Mouse (Mus musculus): ENCODE data around the gene Rab34.

The Rab34 gene

DNA sequence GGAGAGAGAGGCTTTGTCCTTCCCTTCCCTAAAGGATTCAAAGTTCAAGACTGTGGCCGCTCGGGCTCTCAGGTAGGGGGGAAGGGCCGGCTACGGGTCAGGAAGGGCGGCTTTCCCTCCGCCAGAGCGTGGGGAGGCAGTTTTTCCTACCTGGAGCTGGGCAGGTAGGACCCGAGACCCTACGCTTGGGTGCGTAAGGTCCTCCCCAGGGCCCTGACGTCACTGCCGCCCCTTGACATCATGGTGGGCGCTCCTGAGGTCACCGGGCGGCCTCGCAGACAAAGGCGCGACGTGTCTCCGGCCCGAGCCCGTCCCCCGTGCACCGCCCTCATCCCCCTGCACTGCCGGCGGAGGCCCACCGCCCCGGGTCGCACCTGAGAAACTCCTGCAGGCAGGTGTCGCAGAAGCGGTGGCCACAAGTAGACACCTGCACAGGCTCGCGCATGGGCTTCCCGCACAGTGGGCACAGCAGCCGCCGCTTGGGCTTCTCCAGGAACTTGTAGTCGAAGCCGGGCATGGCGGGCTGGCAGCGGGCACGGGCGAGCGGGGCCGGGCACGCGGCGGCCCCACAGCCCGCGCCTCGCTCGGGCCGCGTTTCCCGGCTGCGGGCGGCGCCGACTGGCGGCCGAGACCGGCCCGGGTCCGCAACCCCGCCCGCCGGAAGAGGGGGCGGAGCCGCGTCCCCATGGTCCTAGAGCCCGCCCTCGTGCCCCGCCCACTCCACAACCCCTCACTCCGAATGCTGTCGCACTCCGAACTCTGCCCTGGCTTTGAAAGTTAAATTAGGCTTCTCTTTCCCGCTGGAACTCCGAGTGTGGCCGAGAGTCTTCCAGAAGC is 23.1 kb upstream of the Rab34 start, which contains the start of gene Traf4:
Gene Traf4 (minus strand): TSS at position 666 of the 837 bp plus-strand sequence.
- peak; percentile 74 for DNase-seq (ENCODE audit: extremely low read depth, insufficient read length, low spot score)

DNA sequence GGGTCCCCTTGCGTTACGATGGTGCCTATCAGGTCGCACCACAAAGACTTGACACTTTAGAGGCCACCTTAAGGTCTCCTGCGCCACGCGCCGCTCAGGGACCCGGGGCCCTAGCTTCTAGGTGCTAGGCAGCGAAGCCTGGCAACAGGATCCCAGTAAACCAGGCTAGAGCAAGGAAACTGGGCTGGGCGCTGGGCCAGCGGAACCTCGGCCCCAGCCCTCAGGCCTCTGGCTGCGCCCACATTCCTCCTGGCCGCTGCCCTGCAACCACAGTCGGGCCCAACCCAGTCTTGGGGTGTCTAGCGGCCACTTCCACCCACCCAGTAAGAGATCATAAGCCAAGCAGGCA is 22.5 kb upstream of the Rab34 start:
- peak; percentile 93 for DNase-seq (ENCODE audit: extremely low read depth, insufficient read length, low spot score)

DNA sequence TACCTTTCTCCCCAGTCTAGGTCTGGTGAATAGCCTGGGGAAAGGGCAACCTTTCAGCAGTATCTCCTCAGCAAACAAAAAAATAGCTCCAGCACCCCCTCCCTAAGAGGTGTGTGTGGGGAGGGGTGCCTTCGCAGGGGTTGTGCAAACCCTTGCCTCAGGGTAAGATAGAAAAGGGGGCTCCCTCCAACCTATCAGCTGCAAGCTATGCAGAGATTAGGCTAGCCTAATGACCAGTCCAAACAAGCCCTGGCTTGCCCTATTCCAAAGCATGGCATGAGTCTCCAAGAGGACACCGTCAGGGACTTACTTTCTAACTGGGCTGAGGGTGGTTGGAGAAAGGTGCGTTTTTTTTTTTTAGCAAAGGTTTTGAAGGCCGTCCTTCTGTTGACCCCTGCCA is 22.1 kb upstream of the Rab34 start:
- DNase-seq (ENCODE audit: extremely low read depth, insufficient read length, low spot score), result no peak

DNA sequence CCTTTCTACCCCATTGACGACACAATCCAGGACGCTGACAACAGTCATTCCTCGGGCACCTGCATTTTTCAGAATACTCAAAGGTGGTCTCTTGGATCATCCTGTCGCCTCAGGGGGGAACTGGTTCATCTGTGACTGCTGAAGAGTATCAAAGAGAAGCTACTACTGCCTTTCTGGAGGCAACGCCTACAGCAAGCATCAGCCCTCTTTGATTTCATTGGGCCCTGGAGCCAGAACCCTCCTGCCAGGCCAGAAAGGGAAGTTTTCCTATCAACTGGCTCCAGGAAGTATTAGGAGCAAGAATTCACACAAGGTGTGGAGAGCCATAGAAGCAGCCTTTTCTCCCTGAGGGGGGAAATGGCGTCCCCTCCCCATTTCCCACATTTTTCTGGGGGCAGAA is 21.6 kb upstream of the Rab34 start:
- no peak for DNase-seq (ENCODE audit: extremely low read depth, insufficient read length, low spot score)

DNA sequence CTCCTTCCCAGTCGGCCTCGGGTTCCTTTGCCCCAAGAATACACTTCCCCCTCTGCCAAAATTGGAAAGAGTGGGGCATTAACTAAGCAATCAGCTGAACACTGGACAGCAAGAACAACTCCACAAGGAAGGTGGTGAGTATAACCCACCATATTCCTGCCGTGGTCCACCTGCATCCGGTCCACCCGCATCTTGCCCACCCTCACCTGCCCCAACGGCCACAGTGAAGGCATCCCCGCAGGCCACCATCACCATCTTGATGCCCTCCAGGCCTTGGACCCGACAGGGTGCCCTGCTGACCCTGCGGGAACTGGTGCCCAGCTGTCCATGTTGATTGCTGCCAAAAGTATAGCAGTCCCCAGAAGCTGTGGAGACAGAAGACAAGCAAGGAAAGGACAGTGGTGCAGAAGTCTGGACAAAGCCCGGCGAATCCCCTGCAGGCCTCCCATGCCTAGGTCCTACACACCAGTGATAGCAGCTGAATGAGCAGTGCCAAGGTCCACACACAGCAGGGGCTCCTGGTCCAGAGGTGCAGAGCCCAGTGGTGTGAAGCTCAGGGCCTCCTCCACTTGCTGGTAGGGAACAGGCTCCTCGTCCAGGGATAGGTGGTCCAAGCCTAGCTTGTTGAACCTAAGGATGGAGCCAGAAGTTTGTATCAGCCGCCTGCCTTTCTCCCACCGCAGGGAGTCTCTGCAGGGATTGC is 20.8 kb upstream of the Rab34 start:
- no peak for DNase-seq (ENCODE audit: extremely low read depth, insufficient read length, low spot score)

DNA sequence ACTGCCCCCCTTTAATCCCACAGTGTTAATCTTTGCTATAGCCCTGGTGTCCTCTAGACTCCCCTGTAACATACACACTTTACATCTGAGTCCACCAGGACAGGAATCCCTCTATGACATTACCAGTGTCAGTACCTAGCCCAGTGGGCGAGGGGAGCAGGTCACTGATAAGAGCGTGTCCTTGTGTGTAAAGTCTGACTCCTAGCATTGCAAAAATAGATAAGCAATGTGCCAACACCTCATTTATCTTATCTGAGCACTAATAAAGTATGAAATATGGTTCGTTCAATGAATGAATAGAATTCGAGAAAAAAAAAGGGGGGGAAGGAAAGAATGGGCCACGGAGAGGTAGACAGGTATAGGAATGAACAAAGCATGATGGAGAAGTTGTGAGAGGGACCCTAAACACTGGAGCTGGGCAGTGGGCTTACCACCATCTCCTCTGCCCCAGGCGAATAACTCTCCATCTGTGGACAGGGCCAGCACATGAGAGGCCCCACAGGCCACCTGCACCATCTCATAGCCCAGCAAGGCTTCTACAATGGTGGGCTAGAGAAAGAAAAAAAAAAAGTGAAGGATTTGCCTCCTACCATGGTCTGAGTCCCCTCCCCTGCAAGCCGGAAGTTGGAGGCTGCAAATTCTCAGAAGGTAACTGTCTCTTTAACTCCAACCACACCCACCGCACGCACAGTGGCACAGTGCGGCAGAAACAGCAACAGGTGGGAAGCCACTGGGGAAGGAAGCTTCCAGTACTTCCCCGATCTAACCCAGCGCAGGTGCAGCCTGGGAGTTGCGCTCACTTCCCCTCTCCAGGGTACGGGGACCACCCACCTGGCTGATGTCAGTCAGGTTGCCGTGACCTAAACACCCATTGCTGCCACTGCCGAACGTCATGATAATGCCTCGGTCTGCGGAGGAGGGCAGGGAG is 19.4 kb upstream of the Rab34 start:
- no peak for DNase-seq (ENCODE audit: extremely low read depth, insufficient read length, low spot score)

DNA sequence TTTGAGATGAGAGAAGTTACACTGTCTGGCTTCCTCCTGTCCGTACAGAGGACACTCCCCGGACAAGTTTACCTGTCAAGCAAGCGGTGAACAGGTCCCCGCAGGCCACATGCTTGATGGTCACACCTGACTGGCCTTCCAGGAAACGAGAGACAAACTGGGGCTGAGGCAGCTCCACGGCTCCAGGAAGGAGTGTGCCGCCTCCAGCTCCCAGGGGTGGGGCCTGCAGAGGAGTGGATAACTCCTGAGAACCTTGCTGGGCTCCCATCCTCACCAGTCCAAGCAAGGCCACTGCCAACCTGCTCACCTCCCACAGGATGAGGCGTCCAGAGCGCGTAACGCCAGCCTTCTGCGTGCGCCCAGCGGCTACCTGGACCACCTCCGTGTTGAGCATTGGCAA is 17.9 kb upstream of the Rab34 start:
- DNase-seq (ENCODE audit: extremely low read depth, insufficient read length, low spot score), result no peak

DNA sequence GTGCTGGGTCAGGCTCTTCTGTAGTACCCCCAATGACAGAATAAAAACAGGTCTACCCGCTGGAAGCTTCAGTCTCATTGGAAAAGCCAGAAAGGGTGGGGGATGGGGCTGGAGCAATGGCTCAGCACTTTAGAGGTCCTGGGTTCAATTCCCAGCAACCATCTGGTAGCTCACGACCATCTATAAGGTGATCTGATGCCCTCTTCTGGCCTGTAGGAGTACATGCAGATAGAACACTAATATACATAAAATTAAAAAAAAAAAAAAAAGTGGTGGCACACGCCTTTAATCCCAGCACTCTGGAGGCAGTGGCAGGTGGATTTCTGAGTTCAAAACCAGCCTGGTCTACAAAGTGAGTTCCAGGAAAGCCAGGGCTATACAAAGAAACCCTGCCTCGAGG is 16.9 kb upstream of the Rab34 start:
- DNase-seq (ENCODE audit: extremely low read depth, insufficient read length, low spot score), result no peak

DNA sequence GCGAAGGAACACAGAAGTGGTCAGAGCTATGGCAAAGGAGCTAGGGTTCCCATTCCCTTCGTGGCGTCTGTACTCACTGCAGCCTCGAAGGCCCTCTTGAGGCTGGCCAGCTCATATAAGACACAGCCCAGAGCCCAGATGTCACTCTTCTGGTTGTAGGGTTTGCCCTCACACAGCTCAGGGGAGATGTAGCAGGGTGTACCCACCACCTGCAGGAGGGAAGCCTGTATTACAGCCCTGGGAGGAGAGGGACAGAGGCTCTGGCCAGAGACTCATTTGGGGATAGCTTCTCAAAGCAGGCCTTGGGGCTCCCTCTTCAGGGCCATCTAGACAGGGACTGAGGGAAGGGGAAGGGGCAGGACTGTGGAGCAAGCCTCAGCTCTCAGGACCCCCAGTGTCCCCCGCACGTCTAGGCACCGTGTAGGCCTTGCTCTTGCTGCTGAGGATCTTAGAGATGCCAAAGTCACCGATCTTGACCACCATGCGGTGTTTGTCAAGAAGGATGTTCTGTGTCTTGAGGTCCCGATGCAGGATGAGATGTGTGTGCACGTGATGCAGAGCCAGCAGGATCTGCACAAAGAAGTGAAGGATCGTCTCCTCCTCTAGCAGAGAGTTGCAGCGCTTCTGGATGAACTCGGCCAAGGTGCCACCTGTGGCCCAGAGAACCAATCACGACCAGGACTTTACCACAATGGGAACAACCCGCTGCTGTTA is 16.0 kb upstream of the Rab34 start:
- DNase-seq (ENCODE audit: extremely low read depth, insufficient read length, low spot score), result no peak

DNA sequence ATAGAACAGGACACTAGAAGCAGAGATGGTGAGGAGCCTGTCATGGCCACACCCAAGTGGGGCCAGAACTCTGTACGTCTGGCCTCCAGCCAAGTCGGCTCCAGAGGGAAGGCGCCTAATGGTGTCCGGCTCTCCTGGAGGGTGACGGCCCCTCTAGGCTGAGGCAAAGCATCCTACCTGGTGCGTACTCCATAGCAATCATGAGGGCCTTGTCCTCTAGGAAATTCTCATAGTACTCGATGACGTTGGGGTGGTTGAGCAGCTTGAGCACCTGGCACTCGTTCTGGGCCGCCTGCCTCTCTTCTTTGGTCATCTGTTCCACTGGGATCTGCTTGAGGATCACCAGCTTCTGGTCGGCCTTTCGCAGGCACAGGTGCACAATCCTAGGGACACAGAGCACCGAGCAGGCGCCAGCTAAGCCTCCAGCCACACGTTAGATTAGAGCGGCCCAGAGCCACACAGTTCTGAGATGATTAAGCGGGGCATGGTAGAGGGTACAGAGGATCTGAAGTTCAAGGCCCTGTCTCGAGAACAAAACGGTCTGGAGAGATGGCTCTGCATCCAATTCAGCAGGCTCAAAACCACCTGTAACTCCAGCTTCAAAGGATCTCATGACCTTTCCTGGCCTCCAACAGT is 15.4 kb upstream of the Rab34 start:
- DNase-seq (ENCODE audit: extremely low read depth, insufficient read length, low spot score), result no peak

DNA sequence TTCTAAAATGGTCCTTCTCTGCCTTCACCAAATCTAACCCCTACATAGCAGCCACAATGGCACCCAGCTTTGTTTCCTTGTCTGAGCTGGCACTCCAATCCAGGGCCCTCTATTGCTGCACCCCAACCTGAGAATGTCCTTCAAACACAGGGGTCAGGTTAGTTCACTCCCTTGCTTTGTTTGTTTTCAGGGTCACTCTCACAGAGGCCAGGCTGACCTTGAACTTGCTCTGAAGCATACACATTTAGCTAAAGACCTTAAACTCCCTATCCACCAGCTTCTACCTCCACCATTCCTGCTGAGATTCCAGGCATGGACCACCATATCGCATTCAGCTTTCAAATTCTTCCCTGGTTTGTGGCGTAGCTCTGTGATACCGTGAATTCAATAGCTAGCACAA is 13.7 kb upstream of the Rab34 start:
- no peak for DNase-seq (ENCODE audit: extremely low read depth, insufficient read length, low spot score)

DNA sequence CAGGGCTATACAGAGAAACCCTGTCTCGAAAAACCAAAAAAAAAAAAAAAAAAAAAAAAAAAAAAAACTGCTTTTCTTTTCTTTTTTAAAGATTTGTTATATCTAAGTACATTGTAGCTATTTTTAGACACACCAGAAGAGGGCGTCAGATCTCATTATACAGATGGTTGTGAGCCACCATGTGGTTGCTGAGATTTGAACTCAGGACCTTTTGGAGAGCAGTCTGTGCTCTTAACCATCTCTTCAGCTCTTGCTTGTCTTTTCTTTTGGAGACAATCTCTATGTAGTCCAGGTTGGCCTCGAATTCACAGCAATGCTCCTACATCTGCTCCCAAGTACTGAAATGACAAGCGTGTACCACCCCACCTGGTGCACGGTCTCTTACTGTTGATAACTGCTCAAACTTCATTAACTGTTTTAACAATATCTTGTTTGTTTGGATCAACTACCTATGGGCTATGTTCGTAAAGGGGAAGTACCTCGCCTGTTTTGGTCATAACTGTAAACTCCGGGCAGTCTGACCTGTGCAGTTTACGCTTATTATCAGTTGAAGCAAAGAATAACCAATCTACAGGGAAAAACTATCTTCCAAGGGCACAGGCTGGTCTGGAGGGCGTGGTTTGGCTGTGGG is 12.3 kb upstream of the Rab34 start:
- no peak for DNase-seq (ENCODE audit: extremely low read depth, insufficient read length, low spot score)

DNA sequence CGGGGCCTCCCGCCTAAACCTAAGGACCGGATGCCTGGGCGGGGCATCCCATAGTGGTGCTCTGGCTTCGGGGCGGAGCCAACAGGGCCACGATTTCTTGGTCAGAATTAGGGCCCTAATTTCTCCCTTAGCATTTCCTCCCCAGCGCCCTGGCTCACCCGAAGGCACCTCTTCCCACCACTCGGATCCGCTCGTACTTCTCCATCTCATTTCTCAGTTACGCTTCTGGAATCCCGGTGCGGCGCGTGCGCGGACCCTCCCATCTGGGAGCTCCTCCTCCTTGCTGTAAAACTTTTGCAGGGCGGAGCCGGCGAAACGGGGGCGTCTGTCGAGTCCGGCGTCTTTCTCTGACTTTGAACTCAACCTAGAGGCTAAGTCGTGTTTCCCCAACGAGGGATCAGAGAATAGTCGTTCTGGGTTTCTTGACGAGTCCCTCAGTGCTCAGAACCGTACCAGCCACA is 11.8 kb upstream of the Rab34 start, which contains the start of the genes Nek8 and Tlcd1:
Gene Nek8 (minus strand): TSS at position 274 of the 461 bp plus-strand sequence.
Gene Tlcd1 (plus strand): TSS at position 310 of the 461 bp plus-strand sequence.
- DNase-seq (ENCODE audit: extremely low read depth, insufficient read length, low spot score), result peak; percentile 92

DNA sequence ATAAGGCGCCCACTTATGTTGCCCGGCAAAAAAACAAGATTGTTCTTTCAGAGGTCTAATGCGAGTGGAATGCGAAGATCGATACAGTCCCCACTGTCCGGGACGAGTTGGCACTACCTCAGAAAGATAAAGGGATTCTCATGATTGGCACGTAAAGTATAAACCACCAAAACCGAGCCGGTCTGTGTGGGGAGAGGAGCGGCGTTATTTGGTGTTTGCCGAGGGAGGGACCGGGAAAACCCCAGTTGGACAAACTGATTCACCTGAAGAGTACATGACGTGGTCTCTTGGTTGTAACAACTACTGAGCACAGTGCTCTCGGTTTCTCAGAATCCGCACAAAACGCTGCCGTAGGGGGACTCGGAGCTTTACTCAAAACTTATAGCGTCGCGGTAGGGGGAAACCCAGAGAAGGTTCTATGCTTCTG is 11.3 kb upstream of the Rab34 start:
- no peak for DNase-seq (ENCODE audit: extremely low read depth, insufficient read length, low spot score)

DNA sequence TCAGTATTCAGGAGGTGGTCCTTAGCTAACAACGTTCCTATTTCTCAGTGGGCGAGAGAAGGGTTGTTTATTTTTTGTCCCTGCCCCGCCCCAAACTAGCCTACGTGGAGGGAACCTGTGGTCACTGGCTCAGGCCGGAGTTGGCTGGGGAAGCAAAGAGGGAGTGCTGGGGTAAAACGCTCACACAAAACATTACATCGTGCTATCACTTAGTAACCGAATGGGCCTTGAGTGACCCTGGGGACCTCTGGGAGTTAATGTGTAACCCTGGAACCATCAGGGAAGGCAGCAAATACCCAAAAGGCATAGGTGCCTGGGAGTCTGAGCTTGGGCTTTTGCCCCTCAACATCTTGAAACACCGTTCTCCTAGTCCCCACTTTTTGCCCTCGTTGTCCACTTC is 10.8 kb upstream of the Rab34 start:
- peak; percentile 66 for DNase-seq (ENCODE audit: extremely low read depth, insufficient read length, low spot score)

DNA sequence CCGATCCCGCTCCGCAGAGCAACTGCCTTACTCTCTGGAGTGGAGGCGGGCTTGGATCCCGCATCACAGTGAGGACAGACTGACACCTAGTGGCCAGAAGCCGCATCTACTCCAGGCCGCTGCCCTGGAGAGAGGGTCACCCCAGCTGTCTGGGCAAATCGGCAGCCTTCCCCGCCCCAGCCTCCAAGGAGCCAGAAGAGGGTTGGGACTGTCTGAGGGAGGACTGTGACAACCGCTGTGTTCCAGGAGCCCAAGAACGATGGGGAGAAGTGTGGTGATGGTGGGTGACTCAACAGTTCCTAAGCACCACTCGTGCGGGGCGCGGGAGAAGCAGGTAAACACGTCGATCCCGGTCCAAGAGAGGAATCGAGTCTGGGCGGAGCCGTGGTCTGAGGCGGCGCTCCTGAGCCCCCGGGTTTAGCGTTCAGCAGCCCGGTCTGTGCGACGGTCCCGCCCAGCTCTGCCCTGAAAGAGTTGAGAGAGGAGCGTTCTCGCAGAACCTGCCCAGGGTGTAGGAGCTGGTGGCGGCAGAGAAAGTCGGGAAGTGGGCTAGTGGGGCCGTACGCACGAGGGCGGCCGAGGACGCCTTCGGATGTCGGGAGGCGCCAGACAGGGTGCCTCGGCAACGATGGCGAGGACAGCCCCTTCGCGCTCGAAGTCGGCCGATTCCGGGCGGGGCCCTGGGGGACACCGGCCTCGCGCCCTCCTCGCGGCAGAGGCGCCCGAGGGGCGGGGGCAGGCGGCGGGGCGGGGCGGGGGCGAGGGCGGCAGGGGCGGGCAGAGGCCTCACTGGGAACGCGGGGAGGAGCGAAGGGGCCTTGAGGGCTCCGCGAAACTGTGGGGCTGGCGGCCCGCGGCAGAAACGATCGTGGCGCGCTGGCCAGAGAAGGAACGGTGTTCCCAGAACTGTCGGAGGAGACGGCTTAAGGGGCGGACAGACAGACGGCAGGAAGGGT is 10.0 kb upstream of the Rab34 start:
- DNase-seq (ENCODE audit: extremely low read depth, insufficient read length, low spot score), result peak; percentile 90

DNA sequence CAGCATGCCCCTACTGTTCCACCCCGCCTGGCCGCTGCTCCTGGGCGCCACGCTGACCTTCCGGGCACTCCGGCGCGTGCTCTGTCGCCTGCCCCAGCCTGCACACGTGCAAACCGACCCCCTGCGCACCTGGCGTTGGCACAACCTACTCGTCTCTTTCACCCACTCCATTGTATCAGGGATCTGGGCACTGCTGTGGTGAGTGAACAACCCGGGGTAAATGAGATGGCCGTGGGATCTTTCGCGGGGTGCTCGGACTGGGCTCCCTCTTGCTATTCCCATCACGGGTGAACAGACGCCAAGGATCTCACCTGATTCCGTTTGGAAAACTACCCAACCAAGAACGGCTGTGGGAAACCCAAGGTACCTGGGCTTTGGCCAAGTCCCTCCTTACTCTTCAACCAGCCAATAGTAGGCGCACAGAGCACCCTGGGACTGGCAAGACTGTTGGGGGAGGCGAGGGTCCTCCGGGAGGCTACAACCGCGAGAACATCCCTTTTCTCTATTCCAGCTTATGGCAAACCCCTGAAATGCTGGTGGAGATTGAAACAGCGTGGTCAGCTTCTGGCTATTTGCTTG is 9.3 kb upstream of the Rab34 start:
- peak; percentile 84 for DNase-seq (ENCODE audit: extremely low read depth, insufficient read length, low spot score)
